Mouse (Mus musculus): ENCODE results near the gene Rhog.

DNA sequence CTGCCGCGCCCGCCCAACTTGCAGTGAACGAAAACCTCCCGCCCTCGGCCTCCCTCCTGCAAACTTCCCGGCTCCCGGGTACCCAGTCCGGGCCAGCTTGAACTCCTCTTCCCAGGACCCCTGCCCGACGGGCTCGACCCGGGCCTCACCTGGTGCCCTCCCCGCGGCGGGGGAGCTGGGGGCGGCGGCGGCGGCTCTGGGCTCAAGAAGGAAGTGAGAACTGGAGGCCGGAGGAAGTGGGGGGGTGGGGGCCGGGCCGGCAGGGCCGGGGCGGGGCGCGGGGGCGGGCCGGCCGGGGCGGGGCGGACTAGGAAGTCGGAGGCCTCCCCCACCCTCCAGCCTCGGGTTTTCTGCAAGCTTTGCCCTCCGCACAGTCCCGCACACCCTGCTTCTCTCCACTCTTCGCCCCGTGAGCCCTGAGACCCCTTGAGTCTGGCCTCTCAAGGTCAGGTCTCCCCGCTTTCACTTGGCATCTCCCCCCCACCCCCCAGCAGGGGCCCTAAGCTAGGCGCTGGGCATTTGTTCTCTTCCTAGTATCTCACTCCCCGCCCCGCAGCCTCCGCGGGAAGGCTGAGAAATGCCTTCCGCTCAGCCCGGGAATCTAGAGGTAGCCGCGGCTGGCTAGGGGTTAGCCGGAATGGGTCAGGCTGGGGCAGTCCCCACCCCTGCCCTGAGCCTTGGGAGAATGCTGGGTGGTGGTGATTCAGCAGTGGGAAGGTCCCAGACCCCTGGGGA lies 5.8 kb downstream of the Rhog start:
- no peak for TF ChIP-seq USF1 (IDR thresholded peaks at IDR 0.05; ENCODE audit: low read depth)
- no peak for TF ChIP-seq CTCF (IDR thresholded peaks at IDR 0.05; ENCODE audit: control insufficient read depth, insufficient read depth, insufficient read length)
- no peak for TF ChIP-seq MYOD1 (IDR thresholded peaks at IDR 0.05; ENCODE audit: control insufficient read depth, insufficient read length, low read depth)
